Mouse (Mus musculus): ENCODE measurements at regions not wholly inside any gene's neighbourhood (a gene's known extent, or its start where the extent isn't known, plus 50 kb on each side); places are given as distances from the start of the nearest gene placed in this dataset.

GRCm38 (mm10) chr7:71873817-71874216, 432.6 kb downstream of the Mctp2 start:
- DNase-seq, result no peak

GRCm38 (mm10) chr7:71872912-71873311, 433.5 kb downstream of the Mctp2 start:
- DNase-seq, result no peak

DNA sequence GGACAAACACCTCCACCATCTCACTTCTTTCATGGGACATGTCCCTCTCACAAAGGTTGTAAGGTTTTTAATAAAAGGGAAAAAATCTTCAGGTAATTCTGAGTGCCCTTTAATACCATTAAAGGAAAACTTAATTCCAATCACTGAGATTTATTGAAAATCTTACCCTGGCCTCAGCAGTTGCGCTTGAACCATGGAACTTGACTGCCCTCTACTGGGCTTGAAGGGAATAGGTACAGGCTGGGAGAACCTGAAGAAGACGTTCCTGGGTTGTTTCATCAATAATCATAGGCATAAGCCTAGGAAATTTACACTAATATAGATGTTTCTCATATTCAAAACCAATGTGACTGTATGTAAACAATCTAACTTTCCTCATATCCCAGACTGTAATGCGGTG, 439.3 kb downstream of the Mctp2 start:
- peak; percentile 75 for DNase-seq

DNA sequence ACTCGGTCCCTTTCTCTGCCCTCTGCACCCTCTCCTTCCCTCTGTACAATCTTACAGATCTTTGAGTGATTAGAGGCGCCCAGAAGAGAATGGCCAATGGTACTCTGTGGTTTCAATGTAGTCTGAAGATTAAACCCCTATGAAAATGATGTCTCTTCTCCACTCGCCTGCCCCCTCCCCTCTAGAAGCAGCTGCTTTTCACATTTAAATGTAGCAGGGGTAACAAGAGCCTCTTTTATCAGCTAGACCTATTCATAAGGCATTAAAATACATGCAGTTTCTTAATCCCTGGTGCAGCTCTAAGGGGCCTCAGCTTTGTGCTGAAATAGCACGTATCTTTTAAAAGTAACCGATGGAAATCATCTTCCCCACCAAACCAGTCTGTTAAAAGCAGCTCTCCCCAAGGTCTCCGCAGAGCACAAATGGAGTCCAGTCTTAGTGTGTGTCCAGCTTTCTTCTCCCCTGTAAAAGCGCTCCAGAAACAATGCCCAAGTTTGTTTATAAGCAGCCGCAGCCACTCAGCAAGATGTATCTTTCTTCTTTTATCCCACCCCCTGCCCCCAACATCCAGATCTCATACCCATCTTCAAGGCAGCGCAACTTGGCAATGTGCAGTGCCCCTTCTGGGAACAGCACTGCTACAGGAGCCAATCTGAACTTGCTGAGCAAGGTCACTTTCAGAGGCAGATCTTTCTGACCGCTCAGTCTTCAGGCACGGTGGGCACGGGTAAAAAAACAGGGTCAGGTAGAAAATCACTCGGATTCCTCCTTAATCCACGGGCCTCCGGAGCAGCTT, 440.8 kb downstream of the Mctp2 start:
- DNase-seq, result peak; percentile 6

- no peak for DNase-seq
These were observed 453.5 kb downstream of the Mctp2 start for GRCm38 (mm10) chr7:71852864-71853263.

GRCm38 (mm10) chr7:71849174-71849573, 457.2 kb downstream of the Mctp2 start:
- DNase-seq, result no peak

DNA sequence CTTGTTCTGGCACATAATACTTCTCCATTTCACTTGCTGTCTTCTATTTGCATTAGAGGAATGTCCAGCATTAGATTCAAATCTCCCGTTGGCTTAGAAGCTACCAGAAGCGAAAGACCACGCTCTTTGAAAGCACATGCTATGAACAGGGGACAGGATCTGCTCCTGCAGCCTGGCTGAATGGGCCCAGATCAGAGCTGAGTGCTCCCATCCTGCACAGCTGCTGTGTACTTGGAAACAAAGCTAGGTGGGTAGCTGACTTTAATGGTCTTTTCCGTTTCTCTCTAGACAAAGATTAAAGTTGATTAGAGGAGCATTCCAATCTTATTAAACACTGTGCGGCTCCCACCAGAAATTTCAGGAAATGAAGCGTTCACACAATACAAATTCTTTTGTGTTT, 468.6 kb downstream of the Mctp2 start:
- DNase-seq, result no peak

DNA sequence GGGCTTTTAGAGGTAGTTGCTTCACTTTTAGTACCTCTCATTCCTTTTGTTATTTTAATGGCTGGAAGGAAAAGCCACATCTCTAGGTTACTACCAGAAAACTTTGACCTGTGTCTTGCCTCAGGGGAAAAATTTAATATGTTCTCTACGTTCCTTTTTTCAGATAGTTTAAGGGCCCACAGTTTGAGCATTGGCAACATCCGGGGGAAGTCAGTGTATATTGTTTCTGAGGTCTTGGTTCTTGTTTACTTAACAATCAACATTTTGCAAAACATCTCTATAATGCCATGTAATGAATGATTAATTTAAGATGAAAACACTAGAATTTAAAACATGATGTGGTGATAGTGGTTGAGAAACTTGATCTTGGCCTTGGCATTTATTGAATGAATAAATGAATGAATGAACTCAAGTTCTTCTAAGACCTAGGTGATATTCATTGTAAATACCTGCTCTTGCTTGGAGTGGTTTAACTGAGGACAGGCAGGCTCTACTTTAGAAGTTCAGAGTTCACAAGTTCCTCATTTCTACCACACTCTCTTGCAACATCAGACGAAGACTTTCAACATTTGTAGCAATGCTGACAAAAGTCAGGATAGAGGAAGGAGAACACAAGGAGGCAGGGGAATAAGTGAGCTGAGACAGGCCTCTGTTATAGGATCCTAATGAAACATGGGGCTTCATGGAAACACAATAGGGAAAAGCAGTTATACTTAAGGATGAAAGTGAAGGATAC, 474.4 kb downstream of the Mctp2 start:
- no peak for DNase-seq

- DNase-seq, result no peak
These were observed 476.8 kb downstream of the Mctp2 start for GRCm38 (mm10) chr7:71829567-71829966.

GRCm38 (mm10) chr7:71816138-71816537, 464.9 kb upstream of the Gm10295 start:
- peak; percentile 2 for DNase-seq

DNA sequence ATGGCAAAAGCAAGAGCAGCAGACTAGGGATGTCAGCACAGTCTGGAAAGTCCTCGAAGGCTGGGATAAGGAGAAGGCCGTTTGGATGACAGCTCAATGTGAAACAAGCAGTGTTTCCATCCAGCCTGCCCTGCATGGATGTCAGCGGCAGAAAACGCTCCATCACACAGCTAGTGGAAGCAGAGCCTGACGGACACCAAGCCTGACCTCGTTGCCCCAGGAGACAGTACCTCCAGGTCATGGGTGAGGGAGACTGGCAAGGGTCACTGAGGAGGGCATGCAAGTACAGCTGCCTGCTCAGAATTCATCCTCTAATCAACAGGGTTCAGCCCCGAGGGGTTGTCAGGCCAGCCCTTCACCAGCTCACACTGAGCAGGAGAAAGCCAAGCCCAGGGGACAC, 442.9 kb upstream of the Gm10295 start:
- DNase-seq, result peak; percentile 14

GRCm38 (mm10) chr7:71788401-71788800, 437.1 kb upstream of the Gm10295 start:
- no peak for DNase-seq

GRCm38 (mm10) chr7:71782496-71782895, 431.2 kb upstream of the Gm10295 start:
- no peak for DNase-seq

DNA sequence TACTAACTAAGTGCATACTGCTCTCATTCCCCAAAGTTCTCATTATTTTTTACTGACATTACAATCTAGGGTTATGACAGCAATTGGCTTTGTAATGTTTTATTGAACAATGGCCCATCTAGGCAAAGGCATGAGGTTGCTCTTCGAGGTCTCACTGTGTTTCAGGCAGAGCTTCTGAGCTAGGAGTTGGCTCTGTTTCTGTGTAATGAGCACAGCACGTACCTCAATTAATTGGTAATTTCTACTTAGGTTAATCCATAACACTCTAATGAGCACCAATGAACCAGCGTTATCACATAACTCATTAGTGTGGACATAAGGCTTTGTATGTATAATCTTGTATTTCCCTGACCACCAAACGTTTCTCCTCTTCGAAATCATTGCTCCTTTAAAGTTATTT, 398.6 kb upstream of the Gm10295 start:
- DNase-seq, result no peak

DNA sequence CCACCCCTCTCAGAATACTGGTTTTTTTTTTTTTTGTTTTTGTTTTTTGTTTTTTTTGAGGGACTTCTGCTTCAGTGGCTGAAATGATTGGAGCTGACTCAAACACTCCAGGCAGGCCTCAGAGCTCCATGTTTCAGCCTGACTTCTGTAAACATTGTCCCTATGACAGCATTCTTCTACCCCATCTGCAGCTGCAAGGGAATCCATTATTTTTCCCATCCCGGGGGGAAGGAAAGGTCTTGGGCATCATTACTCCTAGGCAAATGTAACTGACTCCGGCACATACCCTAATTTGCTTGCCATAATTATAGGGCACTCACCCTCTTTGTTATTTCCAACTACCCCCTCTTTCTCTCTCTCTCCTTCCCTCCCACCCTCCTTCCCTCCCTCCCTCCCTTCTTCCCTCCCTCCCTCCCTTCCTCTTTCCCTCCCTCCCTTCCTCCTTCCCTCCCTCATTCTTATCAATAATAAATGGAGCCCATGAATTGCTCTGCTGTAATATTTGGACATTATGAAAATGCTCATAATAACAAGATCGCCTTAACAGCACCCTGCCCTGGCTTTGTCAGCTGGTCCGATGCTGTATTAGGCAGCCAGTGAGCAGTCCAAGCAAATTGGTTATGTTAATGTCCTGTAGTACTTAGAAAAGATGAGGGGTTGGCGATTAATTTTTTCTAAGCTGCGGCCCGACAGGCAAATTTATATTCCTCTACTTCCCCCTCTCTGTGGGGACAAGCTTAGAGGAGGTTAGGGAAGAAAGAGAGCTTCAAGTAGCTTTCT, 395.0 kb upstream of the Gm10295 start:
- no peak for DNase-seq

- DNase-seq, result no peak
These were observed 377.2 kb upstream of the Gm10295 start for GRCm38 (mm10) chr7:71728509-71728908.

GRCm38 (mm10) chr7:71708209-71708608, 356.9 kb upstream of the Gm10295 start:
- DNase-seq, result no peak

DNA sequence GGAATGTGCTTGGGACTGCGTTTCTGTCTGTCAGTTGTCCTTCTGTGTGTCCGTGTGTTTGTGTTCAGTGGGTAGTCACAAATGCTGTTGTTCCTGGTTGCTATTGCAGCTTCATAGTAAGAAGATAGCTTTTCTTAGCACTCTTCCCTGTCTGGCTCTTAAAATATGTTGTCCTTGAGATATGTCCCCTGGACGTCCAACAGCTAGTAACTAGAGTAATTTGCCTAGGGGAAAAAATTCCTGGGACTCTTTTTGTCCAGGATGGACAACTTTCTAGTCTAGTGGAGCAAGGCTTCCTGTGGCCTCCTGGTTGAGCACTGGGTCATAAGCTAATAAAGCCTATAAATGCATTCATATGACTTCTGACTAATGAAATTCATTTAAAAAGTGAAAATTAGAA, 354.9 kb upstream of the Gm10295 start:
- DNase-seq, result no peak

GRCm38 (mm10) chr7:71705426-71706050, 354.3 kb upstream of the Gm10295 start:
- DNase-seq, result peak; percentile 68

- DNase-seq, result no peak
These were observed 353.5 kb upstream of the Gm10295 start for GRCm38 (mm10) chr7:71704661-71705240.
